Mouse (Mus musculus) gastrocnemius, postnatal 10 days (tissue): ENCODE results near the gene Tmco5b. TPM values are rescaled to one million over a fixed set of nuclear protein-coding genes. Genes with fewer than 3 reads are reported as not detected.

Experiments
- DNase-seq: peaks from one replicate; pipeline ENCODE4 v3.0.0; 2021; ENCODE audit warnings: mixed read lengths
- long read RNA-seq, 2 experiments: library from polyadenylated mRNA; stranded (forward); transcript quantifications; one replicate each; pipeline ENCODE4 v2.0.0; 2021
- total RNA-seq, 2 experiments: library from RNA; stranded (reverse); gene quantifications; 2 replicates each; pipeline ENCODE4 v1.2.3; 2021

Gene Tmco5b
- not detected for total RNA-seq
- long read RNA-seq, experiment 1: 0 reads
- long read RNA-seq, experiment 2: 0 reads

GRCm38 (mm10) chr2:113285432-113285831 lies at the start of gene Tmco5b:
Gene Tmco5b, plus strand, starts transcription at chr2:113285732.
- DNase-seq: no peak

DNA sequence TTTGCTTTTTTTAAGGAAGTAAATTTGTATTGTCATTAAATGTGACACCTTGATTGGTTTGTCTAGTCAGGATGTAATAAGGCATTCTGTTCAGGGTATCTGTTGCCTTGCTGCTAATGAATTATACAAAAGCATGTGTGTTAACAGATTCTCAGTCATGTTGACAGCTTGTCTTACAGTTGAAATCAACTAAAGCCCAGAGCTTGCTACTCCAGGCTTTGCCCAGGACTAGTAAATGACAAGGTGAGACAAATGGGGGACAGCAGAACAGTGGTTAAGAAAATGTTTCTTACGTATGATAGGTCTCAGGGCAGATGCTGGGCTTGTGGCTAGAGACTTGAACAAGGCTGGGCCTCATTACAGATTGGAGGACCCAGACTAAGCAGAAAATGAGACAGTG lies 48.5 kb upstream of the Tmco5b start:
- DNase-seq: no peak

DNA sequence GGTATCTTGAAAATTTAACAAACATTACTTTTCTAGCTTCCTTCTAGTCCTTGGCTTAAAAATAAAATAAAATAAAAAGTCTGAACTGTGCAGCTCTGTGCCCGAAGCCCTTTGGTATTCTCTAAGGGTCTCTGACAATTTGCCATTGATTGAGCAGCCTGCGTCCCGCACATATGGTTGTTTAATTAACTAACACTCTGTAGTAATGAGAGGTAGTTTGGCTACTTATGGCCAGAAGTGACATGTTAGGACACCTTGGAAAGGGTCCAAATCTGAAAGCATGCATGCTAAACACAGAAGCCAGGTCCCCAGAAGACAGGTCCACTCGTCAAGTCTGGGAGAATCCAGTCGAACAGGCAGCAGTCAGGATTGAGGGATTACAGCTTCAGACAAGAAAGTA lies 46.7 kb upstream of the Tmco5b start:
- no peak for DNase-seq

DNA sequence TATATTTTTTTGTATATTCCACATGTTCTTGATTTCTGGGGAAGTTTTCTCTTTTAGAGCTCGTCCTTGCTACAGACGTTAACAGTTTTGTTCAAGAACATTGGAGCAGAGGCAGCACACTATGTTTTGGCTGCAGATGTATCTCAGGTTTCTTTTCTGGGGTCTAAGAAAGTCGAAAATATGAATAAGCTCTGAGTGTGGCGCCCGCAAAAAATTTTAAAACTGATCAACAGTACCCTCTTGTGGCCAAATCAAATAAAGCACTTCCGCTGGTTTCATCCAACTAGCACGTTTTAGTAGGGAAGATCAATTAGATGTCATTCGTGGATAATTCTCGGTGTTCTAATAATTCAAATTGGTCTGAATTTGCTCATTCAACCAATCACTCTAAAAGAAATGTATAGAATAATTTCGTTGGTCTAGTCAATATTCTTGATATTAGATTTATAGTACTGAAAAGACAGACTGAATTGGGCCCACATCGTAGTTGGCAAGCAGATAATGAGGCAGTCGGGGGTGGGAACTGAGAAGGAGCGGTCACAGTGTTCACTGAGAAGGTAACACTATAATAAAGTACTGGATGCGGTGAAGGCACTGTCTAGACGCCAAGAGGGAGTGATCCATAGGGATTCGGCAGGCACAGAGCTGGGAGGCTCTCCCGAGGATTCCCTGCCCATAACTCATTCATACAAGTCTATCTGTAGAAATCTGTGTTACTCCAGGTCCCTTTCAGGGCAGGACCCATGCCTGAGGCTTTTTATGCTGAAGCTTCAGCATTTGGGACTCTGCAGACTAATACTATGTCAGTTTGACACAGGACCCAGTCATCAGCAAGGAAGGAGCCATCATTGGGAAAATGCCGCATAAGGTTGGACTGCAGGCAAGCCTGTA lies 17.1 kb downstream of the Tmco5b start:
- peak; percentile 7 for DNase-seq

DNA sequence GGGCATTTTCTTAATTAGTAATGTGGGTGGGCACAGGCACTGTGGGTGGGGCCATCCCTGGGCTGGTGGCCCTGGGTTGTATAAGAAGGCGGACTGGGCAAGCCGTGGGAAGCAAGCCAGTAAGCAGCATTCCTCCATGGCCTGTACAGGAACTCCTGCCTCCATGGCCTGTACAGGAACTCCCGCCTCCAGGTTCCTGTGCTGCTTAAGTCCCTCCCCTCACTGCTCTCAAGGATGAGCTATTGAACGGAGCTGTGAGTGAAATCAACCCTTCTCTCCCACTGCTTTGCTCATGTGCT lies 17.7 kb downstream of the Tmco5b start:
- DNase-seq: no peak

GRCm38 (mm10) chr2:113305339-113305738 lies 19.8 kb downstream of the Tmco5b start:
- peak; percentile 65 for DNase-seq

DNA sequence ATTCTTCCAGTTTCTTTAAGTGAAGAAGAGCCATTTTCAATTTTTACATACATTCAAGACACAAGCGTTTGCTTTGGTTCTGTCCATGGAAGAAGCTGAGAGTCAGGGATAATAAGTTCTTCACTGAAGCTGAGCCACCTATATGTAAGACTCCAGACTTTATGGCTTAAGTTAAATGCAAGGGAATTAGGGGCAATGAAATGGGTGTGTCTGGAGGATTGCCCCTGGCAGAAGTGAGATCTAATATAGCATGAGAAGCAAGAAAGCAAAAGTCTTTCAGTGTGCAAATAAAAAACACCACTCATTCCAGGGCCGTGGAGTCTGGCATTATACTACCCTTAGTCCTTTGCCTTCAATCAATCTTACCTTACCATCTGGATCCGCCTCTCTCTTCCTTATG lies 25.7 kb downstream of the Tmco5b start:
- DNase-seq: no peak

DNA sequence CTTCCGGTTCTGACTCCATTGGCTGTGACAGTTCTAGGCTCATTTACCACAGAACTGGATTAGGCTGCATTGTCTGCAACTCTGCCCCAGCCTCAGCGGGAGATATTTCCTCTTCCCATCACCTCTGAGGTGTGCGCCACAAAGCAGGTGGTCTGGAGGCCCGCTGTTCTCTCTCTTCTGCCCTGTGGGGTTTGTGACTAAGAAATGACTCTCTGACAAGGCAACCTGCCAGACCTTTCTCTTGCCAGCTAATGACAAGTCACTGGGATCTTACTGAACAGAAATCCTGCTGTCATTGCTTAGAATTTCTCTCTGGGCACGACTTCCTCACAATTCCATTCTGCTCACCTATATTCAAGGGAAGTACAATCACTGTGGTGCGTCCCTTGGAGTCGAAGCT lies 37.5 kb downstream of the Tmco5b start:
- DNase-seq: peak; percentile 11

GRCm38 (mm10) chr2:113333799-113334541 lies 48.4 kb downstream of the Tmco5b start:
- no peak for DNase-seq

- no peak for DNase-seq
These were observed 50.2 kb downstream of the Tmco5b start for GRCm38 (mm10) chr2:113335561-113336294.

DNA sequence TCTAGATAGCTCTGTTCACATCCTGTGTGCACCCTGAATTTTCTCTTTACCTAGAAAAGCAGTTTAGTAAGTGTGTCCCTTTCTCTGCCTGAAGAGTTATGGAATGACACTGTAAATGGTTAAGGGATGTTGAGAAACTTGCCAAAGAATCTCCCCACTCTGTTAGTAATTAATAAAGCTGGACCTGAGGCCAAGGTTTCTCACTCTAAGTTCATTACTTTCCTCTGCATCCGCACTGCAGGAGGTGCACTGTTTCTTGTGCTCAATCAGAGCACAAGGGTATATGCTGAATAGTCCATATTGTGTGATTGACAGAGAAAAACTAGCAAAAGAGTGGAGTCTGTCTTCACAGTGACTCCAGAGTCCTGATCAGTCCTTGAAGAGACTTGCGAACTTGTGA lies 59.0 kb downstream of the Tmco5b start:
- no peak for DNase-seq

Other genes with a start within 250 kb of the Tmco5b start
- 10 to 100 TPM; 17.9 to 18.4 TPM for gene Ryr3, start 68.6 kb upstream of the Tmco5b start, total RNA-seq
- gene Fmn1, start 42.0 kb downstream of the Tmco5b start, total RNA-seq: 1 to 10 TPM; 3.8 to 5.5 TPM